Mouse (Mus musculus): ENCODE data around the gene Exosc5.

- TF ChIP-seq CTCF (IDR thresholded peaks at IDR 0.05; ENCODE audit: extremely low read depth, insufficient read length, insufficient replicate concordance, low read depth, low read length) (no peak), POLR2A (IDR thresholded peaks at IDR 0.05; ENCODE audit: low read depth, low read length) (no peak)
Measured at GRCm38 (mm10) chr7:25715731-25716271, 56.8 kb downstream of the Exosc5 start.
